Mouse (Mus musculus) bone marrow, adult 2 months (tissue): ENCODE results near the gene Gm9040.
"Not testable (repeated sequence)": the region's sequence is repeated elsewhere in the genome, so short reads cannot be mapped to it uniquely, and the experiment has no call there.

ENCODE experiments used
- CTCF ChIP-seq: fragments of 200-500 bp; IDR thresholded peaks from 2 replicates; pipeline ENCODE4 v1.5.1; 2011; ENCODE audit warnings: low read length, control low read depth; ENCODE audit not compliant: control insufficient read depth, insufficient read depth
- POLR2A ChIP-seq: fragments of 200-500 bp; IDR thresholded peaks from 2 replicates; pipeline ENCODE4 v1.6.1; 2011; ENCODE audit warnings: low read depth, mild to moderate bottlenecking, control low read depth, low read length, borderline replicate concordance; ENCODE audit not compliant: control insufficient read depth

- not testable (repeated sequence) for TF ChIP-seq POLR2A, CTCF
These were observed 24.6 kb downstream of the Gm9040 start for GRCm38 (mm10) chr10:118302133-118302532.
